Mouse (Mus musculus): ENCODE results near the gene Krt7. TPM values are rescaled to one million over a fixed set of nuclear protein-coding genes. Genes with fewer than 3 reads are reported as not detected.
A peak's percentile ranks its signal among the peaks of the same experiment; 100 is the strongest.

The Krt7 gene
- polyA plus RNA-seq, 1 experiment: 0.86 TPM

DNA sequence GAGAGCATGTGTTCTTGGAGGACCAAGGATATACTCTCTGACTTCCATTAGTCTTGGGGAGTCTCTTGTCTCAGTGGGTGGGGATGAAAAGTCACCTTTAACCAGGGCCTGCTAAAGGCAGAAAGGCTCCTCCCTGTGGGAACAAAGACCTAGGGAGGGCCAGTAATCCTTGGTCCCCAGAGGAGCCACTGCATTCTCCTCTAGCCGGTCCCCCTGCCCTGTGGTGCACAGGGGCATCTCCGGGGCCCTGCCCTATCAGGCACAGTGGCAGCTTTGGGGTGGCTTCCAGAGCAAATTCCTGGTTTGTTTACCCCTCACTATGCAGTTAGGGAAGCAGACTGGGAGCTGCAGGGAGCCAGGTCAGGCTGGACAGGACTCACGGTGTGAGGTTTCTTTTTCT lies 44.4 kb upstream of the Krt7 start:
- WGBS: 89% methylated on average over 3 of the region's 3 CpGs
- Histone ChIP-seq H3K36me3 (ENCODE audit: control insufficient read depth, insufficient read depth, low read length) (no peaks in the 10 kb centered on the region), H3K27ac (ENCODE audit: insufficient read depth, low read length) (no peak overlapping the region), H3K27me3 (ENCODE audit: control insufficient read depth, insufficient read depth, low read length) (no peaks in the 10 kb centered on the region), H3K4me1 (ENCODE audit: control insufficient read depth, insufficient read depth, insufficient read length) (no peaks in the 10 kb centered on the region; the same call in 1 of the 2 replicates), H3K4me3 (ENCODE audit: extremely low read depth, insufficient read depth, insufficient read length) (no peak overlapping the region)
- no peak for DNase-seq (ENCODE audit: low read depth in 1 of 2, low spot score in 2 of 2)
- TF ChIP-seq CTCF (IDR thresholded peaks at IDR 0.05; ENCODE audit: extremely low read depth, insufficient read depth, insufficient read length, insufficient replicate concordance) (no peak), POLR2A (IDR thresholded peaks at IDR 0.05; ENCODE audit: low read depth, low read length) (no peak)

DNA sequence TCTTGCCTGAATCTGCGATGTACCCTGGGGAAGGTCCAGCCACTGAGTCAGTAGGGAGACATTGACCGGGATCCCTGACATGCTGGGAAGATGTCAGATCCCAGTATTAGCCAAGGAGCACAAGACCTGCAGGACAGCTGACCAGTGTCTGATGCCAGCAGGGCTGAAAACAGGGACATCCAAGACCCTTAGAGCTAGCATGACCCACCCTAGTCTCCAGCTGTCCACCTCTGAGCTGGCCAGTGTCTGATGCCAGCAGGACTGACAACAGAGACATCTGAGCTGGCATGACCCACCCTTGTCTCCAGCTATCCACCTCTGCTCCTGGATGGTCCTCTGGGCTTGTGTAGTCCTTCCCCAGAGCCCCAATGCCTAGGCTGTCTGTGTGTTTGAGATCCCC lies 43.9 kb upstream of the Krt7 start:
- WGBS: 88% methylated on average over 2 of the region's 2 CpGs
- Histone ChIP-seq H3K4me3 (ENCODE audit: extremely low read depth, insufficient read depth, insufficient read length) (no peak overlapping the region), H3K36me3 (ENCODE audit: control insufficient read depth, insufficient read depth, low read length) (no peaks in the 10 kb centered on the region)

DNA sequence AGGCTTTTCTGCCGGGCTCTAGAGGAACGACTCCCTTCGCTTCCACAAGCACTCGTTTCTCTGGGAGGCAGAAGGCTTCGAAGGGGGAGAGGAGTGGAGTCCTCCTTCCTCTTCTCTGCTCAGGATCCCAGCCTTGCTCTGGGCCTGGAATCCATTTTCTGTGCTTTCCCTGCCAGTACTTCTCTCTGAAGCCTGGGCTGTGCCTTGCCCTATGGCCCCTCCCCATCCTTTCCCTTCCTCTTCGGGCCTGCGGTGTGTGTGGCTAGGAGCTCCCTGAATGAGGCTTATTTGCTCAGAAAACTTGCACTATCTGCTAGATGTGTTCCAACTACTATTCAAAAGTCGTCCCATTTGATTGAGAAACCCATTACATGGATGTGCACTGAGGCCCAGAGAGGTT lies 43.3 kb upstream of the Krt7 start:
- WGBS: 53% methylated on average over 8 of the region's 8 CpGs

More for the DNA sequence above, 43.9 kb upstream of the Krt7 start:
- TF ChIP-seq CTCF (IDR thresholded peaks at IDR 0.05; ENCODE audit: extremely low read depth, insufficient read depth, insufficient read length, insufficient replicate concordance) (no peak), POLR2A (IDR thresholded peaks at IDR 0.05; ENCODE audit: low read depth, low read length) (no peak)
- DNase-seq (ENCODE audit: low read depth in 1 of 2, low spot score in 2 of 2): no peak
- H3K4me1 ChIP-seq (ENCODE audit: control insufficient read depth, insufficient read depth, insufficient read length): peaks cover 3% of the 10 kb centered on the region; the same call in 1 of the 2 replicates
- no peaks in the 10 kb centered on the region for H3K27me3 ChIP-seq (ENCODE audit: control insufficient read depth, insufficient read depth, low read length)
- H3K27ac ChIP-seq (ENCODE audit: insufficient read depth, low read length): 0 out of 2 replicates have a peak overlapping the region, but pooled peaks have one; percentile 8

DNA sequence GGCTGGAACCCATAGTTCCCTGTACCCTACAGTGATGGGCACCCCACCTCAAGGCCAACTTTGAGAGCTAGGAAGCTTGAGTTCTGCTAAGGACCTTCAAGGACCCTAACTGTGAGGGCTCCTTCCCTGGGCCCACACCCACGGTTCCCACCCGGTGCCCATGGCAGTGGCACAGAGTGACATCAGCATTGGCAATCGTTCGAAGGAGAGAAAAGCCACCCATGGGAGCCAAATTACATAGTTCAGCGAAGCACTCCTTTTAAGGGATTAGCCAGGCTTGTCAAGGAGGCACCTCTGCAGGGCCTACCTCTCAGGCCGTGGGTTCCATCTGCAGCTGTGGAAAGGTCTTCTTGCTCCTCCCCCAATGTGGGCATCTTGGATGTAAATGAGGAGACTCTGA lies 42.8 kb upstream of the Krt7 start:
- Histone ChIP-seq H3K36me3 (ENCODE audit: control insufficient read depth, insufficient read depth, low read length) (no peaks in the 10 kb centered on the region), H3K4me1 (ENCODE audit: control insufficient read depth, insufficient read depth, insufficient read length) (peaks cover 3% of the 10 kb centered on the region; the same call in 1 of the 2 replicates), H3K27me3 (ENCODE audit: control insufficient read depth, insufficient read depth, low read length) (no peaks in the 10 kb centered on the region), H3K27ac (ENCODE audit: insufficient read depth, low read length) (0 out of 2 replicates have a peak overlapping the region, but pooled peaks have one; percentile 8), H3K4me3 (ENCODE audit: extremely low read depth, insufficient read depth, insufficient read length) (no peak overlapping the region)
- TF ChIP-seq CTCF (IDR thresholded peaks at IDR 0.05; ENCODE audit: extremely low read depth, insufficient read depth, insufficient read length, insufficient replicate concordance): no peak
- TF ChIP-seq POLR2A (IDR thresholded peaks at IDR 0.05; ENCODE audit: low read depth, low read length): no peak
- DNase-seq (ENCODE audit: low read depth in 1 of 2, low spot score in 2 of 2): no peak
- WGBS: 57% methylated on average over 6 of the region's 6 CpGs

More for the DNA sequence above, 43.3 kb upstream of the Krt7 start:
- Histone ChIP-seq H3K27me3 (ENCODE audit: control insufficient read depth, insufficient read depth, low read length) (no peaks in the 10 kb centered on the region), H3K4me1 (ENCODE audit: control insufficient read depth, insufficient read depth, insufficient read length) (peaks cover 3% of the 10 kb centered on the region; the same call in 1 of the 2 replicates), H3K4me3 (ENCODE audit: extremely low read depth, insufficient read depth, insufficient read length) (no peak overlapping the region), H3K36me3 (ENCODE audit: control insufficient read depth, insufficient read depth, low read length) (no peaks in the 10 kb centered on the region), H3K27ac (ENCODE audit: insufficient read depth, low read length) (peak overlapping the region; percentile 8; the same call in 1 of the 2 replicates)
- no peak for DNase-seq (ENCODE audit: low read depth in 1 of 2, low spot score in 2 of 2)
- TF ChIP-seq CTCF (IDR thresholded peaks at IDR 0.05; ENCODE audit: extremely low read depth, insufficient read depth, insufficient read length, insufficient replicate concordance) (no peak), POLR2A (IDR thresholded peaks at IDR 0.05; ENCODE audit: low read depth, low read length) (no peak)

DNA sequence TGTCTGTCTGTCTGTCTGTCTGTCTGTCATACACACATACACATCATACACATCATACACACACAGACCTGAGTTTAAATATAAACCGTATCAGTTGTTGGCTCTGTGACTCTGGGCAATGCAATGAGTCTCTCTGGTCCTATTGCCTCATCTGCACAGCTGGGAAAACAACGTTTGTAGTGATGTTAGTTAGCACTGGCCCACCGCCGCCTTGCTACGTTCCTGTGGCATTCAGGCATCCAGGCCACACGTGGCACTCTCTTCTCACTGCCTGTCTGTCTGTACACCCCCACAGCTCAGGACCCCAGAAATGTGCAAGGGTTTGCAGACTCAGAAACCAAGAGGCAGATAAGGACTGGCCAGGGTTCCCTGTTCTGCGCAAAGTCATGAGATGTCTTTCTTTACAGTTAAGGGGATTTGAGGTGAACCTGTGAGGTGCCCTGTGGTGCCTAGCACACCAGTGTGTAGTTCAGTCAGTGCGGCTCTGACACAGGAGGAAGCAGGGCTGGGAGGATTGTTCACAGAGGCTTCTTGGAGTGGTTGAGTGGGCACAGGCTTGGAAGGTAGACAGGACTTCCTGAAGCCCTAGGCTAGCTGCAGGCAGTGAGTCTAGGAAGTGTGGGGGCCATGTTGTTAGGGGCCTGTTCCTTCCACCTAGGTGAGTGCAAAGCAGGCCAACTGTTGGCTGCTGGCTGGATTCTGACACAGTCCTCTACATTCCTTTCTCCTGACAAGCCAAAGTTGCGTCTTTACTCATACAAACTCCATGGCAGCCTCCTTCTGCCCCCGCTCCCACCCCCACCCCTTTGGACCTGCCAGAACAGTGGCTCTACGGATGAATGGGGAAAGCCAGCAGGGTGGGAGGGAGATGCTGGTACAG lies 42.1 kb upstream of the Krt7 start:
- no peak for TF ChIP-seq POLR2A (IDR thresholded peaks at IDR 0.05; ENCODE audit: low read depth, low read length)
- no peak for TF ChIP-seq CTCF (IDR thresholded peaks at IDR 0.05; ENCODE audit: extremely low read depth, insufficient read depth, insufficient read length, insufficient replicate concordance)
- WGBS: 76% methylated on average over 11 of the region's 11 CpGs
- H3K27me3 ChIP-seq (ENCODE audit: control insufficient read depth, insufficient read depth, low read length): no peaks in the 10 kb centered on the region
- no peak overlapping the region for H3K4me3 ChIP-seq (ENCODE audit: extremely low read depth, insufficient read depth, insufficient read length)
- DNase-seq (ENCODE audit: low read depth in 1 of 2, low spot score in 2 of 2): no peak
- H3K36me3 ChIP-seq (ENCODE audit: control insufficient read depth, insufficient read depth, low read length): no peaks in the 10 kb centered on the region
- no peak overlapping the region for H3K27ac ChIP-seq (ENCODE audit: insufficient read depth, low read length)
- peaks cover 3% of the 10 kb centered on the region; the same call in 1 of the 2 replicates for H3K4me1 ChIP-seq (ENCODE audit: control insufficient read depth, insufficient read depth, insufficient read length)

DNA sequence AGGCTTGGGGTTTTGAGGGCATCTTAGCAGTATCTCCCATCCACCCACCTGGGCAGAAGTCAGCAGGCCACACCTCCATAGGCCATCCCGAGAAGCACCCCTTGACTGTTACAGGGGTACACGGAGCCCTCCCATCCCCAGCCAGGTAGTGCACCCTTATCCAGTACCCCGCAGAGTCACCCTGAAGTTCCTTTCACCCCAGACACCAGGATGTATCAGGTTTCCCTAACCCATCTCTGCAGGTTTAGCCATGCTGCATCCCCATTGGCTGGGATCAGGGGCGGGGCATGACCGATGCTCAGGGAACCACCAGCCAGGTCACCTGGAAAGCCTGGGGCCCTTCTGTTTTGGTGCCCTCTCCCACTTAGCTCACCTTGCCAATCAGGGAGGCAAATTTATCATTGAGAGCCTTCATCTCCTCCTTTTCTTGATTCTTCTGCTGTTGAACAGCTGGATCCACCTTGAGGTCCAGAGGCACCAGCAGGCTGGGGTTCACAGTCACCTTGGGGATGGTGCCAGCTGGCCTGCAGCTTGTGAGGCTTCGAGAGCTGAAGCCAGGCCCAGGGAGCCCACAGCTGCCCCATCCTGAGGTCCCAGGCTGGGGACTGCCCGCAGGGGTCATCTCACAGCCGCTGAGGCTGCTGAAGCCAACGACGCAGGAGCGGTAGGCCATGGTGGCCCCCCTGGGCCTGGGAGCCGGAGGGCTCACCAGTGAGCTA lies 41.3 kb upstream of the Krt7 start:
- DNase-seq (ENCODE audit: low read depth in 1 of 2, low spot score in 2 of 2): no peak
- no peak overlapping the region for H3K27ac ChIP-seq (ENCODE audit: insufficient read depth, low read length)
- H3K36me3 ChIP-seq (ENCODE audit: control insufficient read depth, insufficient read depth, low read length): no peaks in the 10 kb centered on the region
- no peak for TF ChIP-seq CTCF (IDR thresholded peaks at IDR 0.05; ENCODE audit: extremely low read depth, insufficient read depth, insufficient read length, insufficient replicate concordance)
- TF ChIP-seq POLR2A (IDR thresholded peaks at IDR 0.05; ENCODE audit: low read depth, low read length): no peak
- 87% methylated on average over 12 of the region's 12 CpGs for WGBS
- H3K4me3 ChIP-seq (ENCODE audit: extremely low read depth, insufficient read depth, insufficient read length): no peak overlapping the region
- peaks cover 3% of the 10 kb centered on the region; the same call in 1 of the 2 replicates for H3K4me1 ChIP-seq (ENCODE audit: control insufficient read depth, insufficient read depth, insufficient read length)
- no peaks in the 10 kb centered on the region for H3K27me3 ChIP-seq (ENCODE audit: control insufficient read depth, insufficient read depth, low read length)

All from spleen, adult 2 months (tissue).